Mouse (Mus musculus): ENCODE measurements around the gene C1qtnf6. TPM values are rescaled to one million over a fixed set of nuclear protein-coding genes. Genes with fewer than 3 reads are reported as not detected.

The C1qtnf6 gene
- total and polyA plus RNA-seq, 3 experiments: 14.1 to 20.8 (median 17.0) TPM

GRCm38 (mm10) chr15:78480111-78480510, 51.1 kb downstream of the C1qtnf6 start:
- Histone ChIP-seq H3K79me2 (replicated peaks; ENCODE audit: control insufficient read depth, insufficient read depth, low read length) (no peaks in the 10 kb centered on the region), H3K9ac (ENCODE audit: low read depth, low read length) (no peak overlapping the region), H3K4me3 (no peak overlapping the region), H3K36me3 (ENCODE audit: control insufficient read depth, insufficient read depth, low read length) (no peaks in the 10 kb centered on the region), H3K27me3 (ENCODE audit: control insufficient read depth, insufficient read depth, low read length) (no peaks in the 10 kb centered on the region), H3K27ac (no peak overlapping the region), H3K4me1 (ENCODE audit: control insufficient read depth, insufficient read depth, low read length) (no peaks in the 10 kb centered on the region)
- TF ChIP-seq CTCF (IDR thresholded peaks at IDR 0.05) (no peak), POLR2A (IDR thresholded peaks at IDR 0.05; ENCODE audit: insufficient read depth, low read depth, low read length) (no peak), EP300 (IDR thresholded peaks at IDR 0.05; ENCODE audit: insufficient read depth, low read depth, low read length) (no peak)
- no peak for DNase-seq
- intact Hi-C loops (cut with DNase I): no loop called here
- 69% methylated on average over 7 of the region's 7 CpGs for WGBS

- H3K27ac ChIP-seq: no peak overlapping the region
Observed at GRCm38 (mm10) chr15:78479470-78479869, 51.7 kb downstream of the C1qtnf6 start.

GRCm38 (mm10) chr15:78478073-78478472, 53.1 kb downstream of the C1qtnf6 start:
- Histone ChIP-seq H3K27ac (no peak overlapping the region), H3K36me3 (ENCODE audit: control insufficient read depth, insufficient read depth, low read length) (no peaks in the 10 kb centered on the region), H3K9ac (ENCODE audit: low read depth, low read length) (no peak overlapping the region), H3K27me3 (ENCODE audit: control insufficient read depth, insufficient read depth, low read length) (no peaks in the 10 kb centered on the region), H3K4me1 (ENCODE audit: control insufficient read depth, insufficient read depth, low read length) (no peaks in the 10 kb centered on the region), H3K79me2 (replicated peaks; ENCODE audit: control insufficient read depth, insufficient read depth, low read length) (no peaks in the 10 kb centered on the region), H3K4me3 (no peak overlapping the region)
- 78% methylated on average over 4 of the region's 4 CpGs for WGBS
- intact Hi-C loops (cut with DNase I): no loop called here
- no peak for TF ChIP-seq POLR2A (IDR thresholded peaks at IDR 0.05; ENCODE audit: insufficient read depth, low read depth, low read length)
- TF ChIP-seq EP300 (IDR thresholded peaks at IDR 0.05; ENCODE audit: insufficient read depth, low read depth, low read length): no peak
- no peak for TF ChIP-seq CTCF (IDR thresholded peaks at IDR 0.05)
- DNase-seq: no peak

More at GRCm38 (mm10) chr15:78479470-78479869, 51.7 kb downstream of the C1qtnf6 start:
- no peak for DNase-seq
- Histone ChIP-seq H3K36me3 (ENCODE audit: control insufficient read depth, insufficient read depth, low read length) (no peaks in the 10 kb centered on the region), H3K4me1 (ENCODE audit: control insufficient read depth, insufficient read depth, low read length) (no peaks in the 10 kb centered on the region), H3K79me2 (replicated peaks; ENCODE audit: control insufficient read depth, insufficient read depth, low read length) (no peaks in the 10 kb centered on the region), H3K27me3 (ENCODE audit: control insufficient read depth, insufficient read depth, low read length) (no peaks in the 10 kb centered on the region), H3K9ac (ENCODE audit: low read depth, low read length) (no peak overlapping the region), H3K4me3 (no peak overlapping the region)
- intact Hi-C loops (cut with DNase I): no loop called here
- 78% methylated on average over 5 of the region's 5 CpGs for WGBS
- no peak for TF ChIP-seq POLR2A (IDR thresholded peaks at IDR 0.05; ENCODE audit: insufficient read depth, low read depth, low read length)
- no peak for TF ChIP-seq CTCF (IDR thresholded peaks at IDR 0.05)
- no peak for TF ChIP-seq EP300 (IDR thresholded peaks at IDR 0.05; ENCODE audit: insufficient read depth, low read depth, low read length)

GRCm38 (mm10) chr15:78476878-78477277, 54.3 kb downstream of the C1qtnf6 start:
- no peaks in the 10 kb centered on the region for H3K79me2 ChIP-seq (replicated peaks; ENCODE audit: control insufficient read depth, insufficient read depth, low read length)
- 95% methylated on average over 1 of the region's 1 CpGs for WGBS
- TF ChIP-seq POLR2A (IDR thresholded peaks at IDR 0.05; ENCODE audit: insufficient read depth, low read depth, low read length) (no peak), CTCF (IDR thresholded peaks at IDR 0.05) (no peak), EP300 (IDR thresholded peaks at IDR 0.05; ENCODE audit: insufficient read depth, low read depth, low read length) (no peak)
- intact Hi-C loops (cut with DNase I): no loop called here
- no peaks in the 10 kb centered on the region for H3K36me3 ChIP-seq (ENCODE audit: control insufficient read depth, insufficient read depth, low read length)
- H3K27me3 ChIP-seq (ENCODE audit: control insufficient read depth, insufficient read depth, low read length): no peaks in the 10 kb centered on the region
- DNase-seq: no peak
- H3K27ac ChIP-seq: no peak overlapping the region
- no peaks in the 10 kb centered on the region for H3K4me1 ChIP-seq (ENCODE audit: control insufficient read depth, insufficient read depth, low read length)
- no peak overlapping the region for H3K4me3 ChIP-seq
- no peak overlapping the region for H3K9ac ChIP-seq (ENCODE audit: low read depth, low read length)

- Histone ChIP-seq H3K79me2 (replicated peaks; ENCODE audit: control insufficient read depth, insufficient read depth, low read length) (no peaks in the 10 kb centered on the region), H3K27me3 (ENCODE audit: control insufficient read depth, insufficient read depth, low read length) (no peaks in the 10 kb centered on the region), H3K27ac (no peak overlapping the region), H3K4me1 (ENCODE audit: control insufficient read depth, insufficient read depth, low read length) (no peaks in the 10 kb centered on the region), H3K36me3 (ENCODE audit: control insufficient read depth, insufficient read depth, low read length) (no peaks in the 10 kb centered on the region), H3K9ac (ENCODE audit: low read depth, low read length) (no peak overlapping the region), H3K4me3 (no peak overlapping the region)
- DNase-seq: no peak
- 26% methylated on average over 3 of the region's 3 CpGs for WGBS
- intact Hi-C loops (cut with DNase I): no loop called here
- TF ChIP-seq CTCF (IDR thresholded peaks at IDR 0.05): no peak
- TF ChIP-seq POLR2A (IDR thresholded peaks at IDR 0.05; ENCODE audit: insufficient read depth, low read depth, low read length): no peak
- TF ChIP-seq EP300 (IDR thresholded peaks at IDR 0.05; ENCODE audit: insufficient read depth, low read depth, low read length): no peak
Observed at GRCm38 (mm10) chr15:78475604-78476031, 55.6 kb downstream of the C1qtnf6 start.

GRCm38 (mm10) chr15:78473442-78473841, 57.8 kb downstream of the C1qtnf6 start:
- TF ChIP-seq POLR2A (IDR thresholded peaks at IDR 0.05; ENCODE audit: insufficient read depth, low read depth, low read length) (no peak), CTCF (IDR thresholded peaks at IDR 0.05) (no peak), EP300 (IDR thresholded peaks at IDR 0.05; ENCODE audit: insufficient read depth, low read depth, low read length) (no peak)
- H3K4me1 ChIP-seq (ENCODE audit: control insufficient read depth, insufficient read depth, low read length): no peaks in the 10 kb centered on the region
- no peaks in the 10 kb centered on the region for H3K36me3 ChIP-seq (ENCODE audit: control insufficient read depth, insufficient read depth, low read length)
- H3K4me3 ChIP-seq: no peak overlapping the region
- intact Hi-C loops (cut with DNase I): no loop called here
- H3K27me3 ChIP-seq (ENCODE audit: control insufficient read depth, insufficient read depth, low read length): no peaks in the 10 kb centered on the region
- no peak overlapping the region for H3K27ac ChIP-seq
- no peaks in the 10 kb centered on the region for H3K79me2 ChIP-seq (replicated peaks; ENCODE audit: control insufficient read depth, insufficient read depth, low read length)
- H3K9ac ChIP-seq (ENCODE audit: low read depth, low read length): no peak overlapping the region
- no peak for DNase-seq
- 78% methylated on average over 6 of the region's 6 CpGs for WGBS

Other genes with a start within 250 kb of the C1qtnf6 start
- gene Csf2rb2, start 225.7 kb downstream of the C1qtnf6 start, total RNA-seq (2021): under 1 TPM; 0.75 to 0.84 TPM
- 1.2 and 1.6 TPM in 2 replicates for gene Csf2rb2, start 225.7 kb downstream of the C1qtnf6 start, polyA plus RNA-seq (2012; rRNA removed)
- 1 to 10 TPM; 1.6 to 2.2 TPM for gene Csf2rb, start 205.7 kb downstream of the C1qtnf6 start, total RNA-seq (2021)
- gene Csf2rb, start 205.7 kb downstream of the C1qtnf6 start, polyA plus RNA-seq (2012; rRNA removed): 2.1 and 2.8 TPM in 2 replicates
- not detected for gene Tex33, start 135.5 kb downstream of the C1qtnf6 start, total RNA-seq (2021)
- gene Tex33, start 135.5 kb downstream of the C1qtnf6 start, polyA plus RNA-seq (2012; rRNA removed): 0.43 and 0.67 TPM in 2 replicates
- gene Tst, start 125.5 kb downstream of the C1qtnf6 start, total RNA-seq (2021): 10 to 100 TPM; 19.1 to 23.2 TPM
- 30.3 and 41.7 TPM in 2 replicates for gene Tst, start 125.5 kb downstream of the C1qtnf6 start, polyA plus RNA-seq (2012; rRNA removed)
- gene Mpst, start 125.0 kb downstream of the C1qtnf6 start, total RNA-seq (2021): 10 to 100 TPM; 37.5 to 45.9 TPM
- gene Mpst, start 125.0 kb downstream of the C1qtnf6 start, polyA plus RNA-seq (2012; rRNA removed): 64.5 and 79.5 TPM in 2 replicates
- gene Kctd17, start 102.9 kb downstream of the C1qtnf6 start, total RNA-seq (2021): 10 to 100 TPM; 18.4 to 24.5 TPM
- gene Kctd17, start 102.9 kb downstream of the C1qtnf6 start, polyA plus RNA-seq (2012; rRNA removed): 52.5 and 66.1 TPM in 2 replicates
- gene Tmprss6, start 62.8 kb downstream of the C1qtnf6 start, total RNA-seq (2021): not detected
- gene Tmprss6, start 62.8 kb downstream of the C1qtnf6 start, polyA plus RNA-seq (2012; rRNA removed): 0.20 TPM in 1 of 2 replicates, not detected in the other
- gene Il2rb, start 36.1 kb downstream of the C1qtnf6 start, total RNA-seq (2021): under 1 TPM; 0.31 to 0.55 TPM
- gene Il2rb, start 36.1 kb downstream of the C1qtnf6 start, polyA plus RNA-seq (2012; rRNA removed): 1.4 and 2.3 TPM in 2 replicates
- gene Sstr3, start 13.3 kb upstream of the C1qtnf6 start, total RNA-seq (2021): not detected
- not detected in 2 replicates for gene Sstr3, start 13.3 kb upstream of the C1qtnf6 start, polyA plus RNA-seq (2012; rRNA removed)
- 1 to 10 TPM; 4.5 to 8.7 TPM for gene Rac2, start 41.4 kb upstream of the C1qtnf6 start, total RNA-seq (2021)
- 7.7 and 44.7 TPM in 2 replicates for gene Rac2, start 41.4 kb upstream of the C1qtnf6 start, polyA plus RNA-seq (2012; rRNA removed)
- gene Cyth4, start 65.6 kb upstream of the C1qtnf6 start, total RNA-seq (2021): 1 to 10 TPM; 6.1 to 6.7 TPM
- gene Cyth4, start 65.6 kb upstream of the C1qtnf6 start, polyA plus RNA-seq (2012; rRNA removed): 9.3 and 12.8 TPM in 2 replicates
- gene Elfn2, start 187.4 kb upstream of the C1qtnf6 start, total RNA-seq (2021): 1 to 10 TPM; 1.3 to 3.4 TPM
- gene Elfn2, start 187.4 kb upstream of the C1qtnf6 start, polyA plus RNA-seq (2012; rRNA removed): 0.16 and 0.35 TPM in 2 replicates
- gene Mfng, start 242.1 kb upstream of the C1qtnf6 start, total RNA-seq (2021): 10 to 100 TPM; 11.1 to 11.6 TPM
- 15.0 and 19.1 TPM in 2 replicates for gene Mfng, start 242.1 kb upstream of the C1qtnf6 start, polyA plus RNA-seq (2012; rRNA removed)